Mouse (Mus musculus): Measurements from ENCODE around the gene Rhox2h.
"Not testable (repeated sequence)": the region's sequence is repeated elsewhere in the genome, so short reads cannot be mapped to it uniquely, and the experiment has no call there.

Gene Rhox2h

GRCm38 (mm10) chrX:37673177-37673576 lies at the start of gene Rhox2h:
Gene Rhox2h (minus strand): TSS chrX:37673277.
- not testable (repeated sequence) for DNase-seq

- DNase-seq, result no peak
Observed at GRCm38 (mm10) chrX:37701821-37702387, 28.8 kb upstream of the Rhox2h start.

- no peak for DNase-seq
Observed at GRCm38 (mm10) chrX:37692261-37692660, 19.2 kb upstream of the Rhox2h start.

- DNase-seq, result no peak
Observed at GRCm38 (mm10) chrX:37683031-37683715, 10.1 kb upstream of the Rhox2h start.

GRCm38 (mm10) chrX:37668664-37669063 lies 4.4 kb downstream of the Rhox2h start, which contains the start of gene Rhox3h:
Gene Rhox3h (minus strand): TSS chrX:37668764.
- not testable (repeated sequence) for DNase-seq

- not testable (repeated sequence) for DNase-seq
Observed at GRCm38 (mm10) chrX:37651227-37651626, 21.9 kb downstream of the Rhox2h start, which contains the start of gene Rhox4g. Gene Rhox4g (minus strand): TSS chrX:37651327.

GRCm38 (mm10) chrX:37643370-37643769 lies 29.7 kb downstream of the Rhox2h start, which contains the start of gene Rhox2g:
Gene Rhox2g (minus strand): TSS chrX:37643470.
- DNase-seq, result not testable (repeated sequence)

- DNase-seq, result not testable (repeated sequence)
Observed at GRCm38 (mm10) chrX:37628512-37628911, 44.6 kb downstream of the Rhox2h start, which contains the start of gene Rhox3g. Gene Rhox3g (minus strand): TSS chrX:37628612.
